Mouse (Mus musculus): ENCODE measurements around the gene Bcat1.
"Not testable (repeated sequence)": the region's sequence is repeated elsewhere in the genome, so short reads cannot be mapped to it uniquely, and the experiment has no call there.

Bcat1 gene

GRCm38 (mm10) chr6:145093038-145093622 is 17.1 kb upstream of the Bcat1 start:
- DNase-seq (ENCODE audit: low spot score), result not testable (repeated sequence)

- no peak for DNase-seq (ENCODE audit: low spot score)
These were observed 16.0 kb upstream of the Bcat1 start for GRCm38 (mm10) chr6:145091998-145092397.

GRCm38 (mm10) chr6:145090928-145091327 is 14.9 kb upstream of the Bcat1 start:
- no peak for DNase-seq (ENCODE audit: low spot score)

GRCm38 (mm10) chr6:145090201-145090863 is 14.3 kb upstream of the Bcat1 start:
- DNase-seq (ENCODE audit: low spot score), result no peak

GRCm38 (mm10) chr6:145089373-145089772 is 13.4 kb upstream of the Bcat1 start:
- DNase-seq (ENCODE audit: low spot score), result no peak

- DNase-seq (ENCODE audit: low spot score), result no peak
These were observed 12.6 kb upstream of the Bcat1 start for GRCm38 (mm10) chr6:145088451-145089113.

- no peak for DNase-seq (ENCODE audit: low spot score)
These were observed 8.5 kb upstream of the Bcat1 start for GRCm38 (mm10) chr6:145084343-145085117.

GRCm38 (mm10) chr6:145081721-145082120 is 5.7 kb upstream of the Bcat1 start:
- no peak for DNase-seq (ENCODE audit: low spot score)

GRCm38 (mm10) chr6:145079087-145079759 is 3.2 kb upstream of the Bcat1 start:
- no peak for DNase-seq (ENCODE audit: low spot score)

- DNase-seq (ENCODE audit: low spot score), result no peak
These were observed 302 bp upstream of the Bcat1 start for GRCm38 (mm10) chr6:145076286-145076685.

GRCm38 (mm10) chr6:145075088-145075547 is 866 bp downstream of the Bcat1 start:
- DNase-seq (ENCODE audit: low spot score), result no peak

- DNase-seq (ENCODE audit: low spot score), result no peak
These were observed 1.5 kb downstream of the Bcat1 start for GRCm38 (mm10) chr6:145074461-145074860.

- no peak for DNase-seq (ENCODE audit: low spot score)
These were observed 6.1 kb downstream of the Bcat1 start for GRCm38 (mm10) chr6:145069921-145070320.

GRCm38 (mm10) chr6:145069397-145069796 is 6.6 kb downstream of the Bcat1 start:
- DNase-seq (ENCODE audit: low spot score), result no peak

GRCm38 (mm10) chr6:145067679-145068078 is 8.3 kb downstream of the Bcat1 start:
- DNase-seq (ENCODE audit: low spot score), result no peak

- DNase-seq (ENCODE audit: low spot score), result no peak
These were observed 9.6 kb downstream of the Bcat1 start for GRCm38 (mm10) chr6:145066416-145066815.

GRCm38 (mm10) chr6:145065301-145065845 is 10.6 kb downstream of the Bcat1 start:
- DNase-seq (ENCODE audit: low spot score), result no peak

GRCm38 (mm10) chr6:145064104-145064503 is 11.9 kb downstream of the Bcat1 start:
- DNase-seq (ENCODE audit: low spot score), result no peak

GRCm38 (mm10) chr6:145063212-145063868 is 12.6 kb downstream of the Bcat1 start:
- no peak for DNase-seq (ENCODE audit: low spot score)

GRCm38 (mm10) chr6:145062763-145063162 is 13.2 kb downstream of the Bcat1 start:
- DNase-seq (ENCODE audit: low spot score), result no peak

- DNase-seq (ENCODE audit: low spot score), result no peak
These were observed 14.6 kb downstream of the Bcat1 start for GRCm38 (mm10) chr6:145061361-145061760.
